Mouse (Mus musculus): ENCODE data around the gene Agmat. TPM values are rescaled to one million over a fixed set of nuclear protein-coding genes. Genes with fewer than 3 reads are reported as not detected.

Gene Agmat
- polyA plus RNA-seq, 2 experiments, result 11.2 to 18.7 TPM

GRCm38 (mm10) chr4:141752076-141752421, 5.6 kb downstream of the Agmat start:
- ATAC-seq (ENCODE audit: insufficient read depth) (peak; percentile 93), DNase-seq (ENCODE audit: low read depth in 3 of 3, low spot score in 3 of 3) (peak; percentile 82 to 87 (median 86))
- H3K4me3 ChIP-seq (ENCODE audit: insufficient read depth in 1 of 2, low read depth in 2 of 2, low read length in 2 of 2), result peak overlapping the region; percentile 39 to 54
- H3K4me1 ChIP-seq (replicated peaks; ENCODE audit: control insufficient read depth in 2 of 2, insufficient read depth in 2 of 2, low read length in 1 of 2), result peaks cover 23 to 43% of the 10 kb centered on the region in 2 experiments
- WGBS (ENCODE audit: insufficient replicate concordance), result 4% methylated on average over 4 of the region's 4 CpGs
- peak overlapping the region; percentile 100 for H3K27ac ChIP-seq
- peak; percentile 69 for TF ChIP-seq EP300 (IDR thresholded peaks at IDR 0.05; ENCODE audit: low read depth)
- TF ChIP-seq CTCF (IDR thresholded peaks at IDR 0.05; ENCODE audit: low read depth), result peak; percentile 64
- H3K9ac ChIP-seq (replicated peaks), result peak overlapping the region; percentile 61
- H3K4me2 ChIP-seq (ENCODE audit: low read depth), result peak overlapping the region; percentile 85
- no peaks in the 10 kb centered on the region for H3K36me3 ChIP-seq (replicated peaks; ENCODE audit: control insufficient read depth, insufficient read depth, low read depth)
- H3K27me3 ChIP-seq (ENCODE audit: control insufficient read depth, insufficient read depth, low read length), result no peaks in the 10 kb centered on the region
- no peaks in the 10 kb centered on the region for H3K9me3 ChIP-seq (ENCODE audit: control insufficient read depth, low read length)

- H3K27me3 ChIP-seq (ENCODE audit: control insufficient read depth, insufficient read depth, low read length), result no peaks in the 10 kb centered on the region
- H3K4me1 ChIP-seq (replicated peaks; ENCODE audit: control insufficient read depth in 2 of 2, insufficient read depth in 2 of 2, low read length in 1 of 2), result peaks cover 42 to 66% of the 10 kb centered on the region in 2 experiments
- no peak overlapping the region for H3K4me2 ChIP-seq (ENCODE audit: low read depth)
- ATAC-seq (ENCODE audit: insufficient read depth) (no peak), DNase-seq (ENCODE audit: low read depth in 3 of 3, low spot score in 3 of 3) (no peak)
- 87% methylated on average over 19 of the region's 19 CpGs for WGBS (ENCODE audit: insufficient replicate concordance)
- no peaks in the 10 kb centered on the region; the same call in 1 of the 2 replicates for H3K36me3 ChIP-seq (replicated peaks; ENCODE audit: control insufficient read depth, insufficient read depth, low read depth)
- H3K27ac ChIP-seq, result peak overlapping the region; percentile 22
- no peak for TF ChIP-seq CTCF (IDR thresholded peaks at IDR 0.05; ENCODE audit: low read depth)
- no peak for TF ChIP-seq EP300 (IDR thresholded peaks at IDR 0.05; ENCODE audit: low read depth)
- H3K4me3 ChIP-seq (ENCODE audit: insufficient read depth in 1 of 2, low read depth in 2 of 2, low read length in 2 of 2), result no peak overlapping the region
- no peaks in the 10 kb centered on the region for H3K9me3 ChIP-seq (ENCODE audit: control insufficient read depth, low read length)
- no peak overlapping the region for H3K9ac ChIP-seq (replicated peaks)
These were observed 9.0 kb downstream of the Agmat start for GRCm38 (mm10) chr4:141755375-141755930.

GRCm38 (mm10) chr4:141757124-141757523, 10.7 kb downstream of the Agmat start:
- no peak for ATAC-seq (ENCODE audit: insufficient read depth)
- H3K4me1 ChIP-seq (replicated peaks; ENCODE audit: control insufficient read depth in 2 of 2, insufficient read depth in 2 of 2, low read length in 1 of 2), result peaks cover 27 to 51% of the 10 kb centered on the region in 2 experiments
- 89% methylated on average over 3 of the region's 3 CpGs for WGBS (ENCODE audit: insufficient replicate concordance)
- H3K36me3 ChIP-seq (replicated peaks; ENCODE audit: control insufficient read depth, insufficient read depth, low read depth), result peaks cover 3% of the 10 kb centered on the region; the same call in 1 of the 2 replicates
- H3K27me3 ChIP-seq (ENCODE audit: control insufficient read depth, insufficient read depth, low read length), result no peaks in the 10 kb centered on the region
- H3K4me2 ChIP-seq (ENCODE audit: low read depth), result no peak overlapping the region
- no peak overlapping the region for H3K9ac ChIP-seq (replicated peaks)
- TF ChIP-seq CTCF (IDR thresholded peaks at IDR 0.05; ENCODE audit: low read depth) (no peak), EP300 (IDR thresholded peaks at IDR 0.05; ENCODE audit: low read depth) (no peak)
- DNase-seq (ENCODE audit: low read depth in 3 of 3, low spot score in 3 of 3), result no peak
- peak overlapping the region; percentile 21; the same call in 1 of the 2 replicates for H3K27ac ChIP-seq
- no peak overlapping the region for H3K4me3 ChIP-seq (ENCODE audit: insufficient read depth in 1 of 2, low read depth in 2 of 2, low read length in 2 of 2)
- H3K9me3 ChIP-seq (ENCODE audit: control insufficient read depth, low read length), result no peaks in the 10 kb centered on the region

- H3K36me3 ChIP-seq (replicated peaks; ENCODE audit: control insufficient read depth, insufficient read depth, low read depth), result peaks cover 13% of the 10 kb centered on the region
- H3K4me1 ChIP-seq (replicated peaks; ENCODE audit: control insufficient read depth in 2 of 2, insufficient read depth in 2 of 2, low read length in 1 of 2), result peaks cover 19 to 40% of the 10 kb centered on the region in 2 experiments
- peak; percentile 76 for TF ChIP-seq EP300 (IDR thresholded peaks at IDR 0.05; ENCODE audit: low read depth)
- no peak for TF ChIP-seq CTCF (IDR thresholded peaks at IDR 0.05; ENCODE audit: low read depth)
- peak; percentile 65 to 70 (median 65) for DNase-seq (ENCODE audit: low read depth in 3 of 3, low spot score in 3 of 3)
- peak overlapping the region; percentile 75 for H3K27ac ChIP-seq
- ATAC-seq (ENCODE audit: insufficient read depth), result peak; percentile 89
- H3K4me2 ChIP-seq (ENCODE audit: low read depth), result peak overlapping the region; percentile 50
- H3K9ac ChIP-seq (replicated peaks), result peak overlapping the region; percentile 62
- no peaks in the 10 kb centered on the region for H3K9me3 ChIP-seq (ENCODE audit: control insufficient read depth, low read length)
- no peaks in the 10 kb centered on the region for H3K27me3 ChIP-seq (ENCODE audit: control insufficient read depth, insufficient read depth, low read length)
- WGBS (ENCODE audit: insufficient replicate concordance), result 33% methylated on average over 6 of the region's 6 CpGs
- H3K4me3 ChIP-seq (ENCODE audit: insufficient read depth in 1 of 2, low read depth in 2 of 2, low read length in 2 of 2), result no peak overlapping the region
These were observed 12.5 kb downstream of the Agmat start for GRCm38 (mm10) chr4:141758874-141759542.

GRCm38 (mm10) chr4:141760942-141761341, 14.5 kb downstream of the Agmat start:
- Histone ChIP-seq H3K4me3 (ENCODE audit: insufficient read depth in 1 of 2, low read depth in 2 of 2, low read length in 2 of 2) (no peak overlapping the region), H3K27me3 (ENCODE audit: control insufficient read depth, insufficient read depth, low read length) (no peaks in the 10 kb centered on the region), H3K9me3 (ENCODE audit: control insufficient read depth, low read length) (no peaks in the 10 kb centered on the region), H3K4me2 (ENCODE audit: low read depth) (no peak overlapping the region), H3K27ac (no peak overlapping the region), H3K4me1 (replicated peaks; ENCODE audit: control insufficient read depth in 2 of 2, insufficient read depth in 2 of 2, low read length in 1 of 2) (peaks cover 19 to 32% of the 10 kb centered on the region in 2 experiments), H3K36me3 (replicated peaks; ENCODE audit: control insufficient read depth, insufficient read depth, low read depth) (peaks cover 23% of the 10 kb centered on the region), H3K9ac (replicated peaks) (no peak overlapping the region)
- 78% methylated on average over 4 of the region's 4 CpGs for WGBS (ENCODE audit: insufficient replicate concordance)
- ATAC-seq (ENCODE audit: insufficient read depth) (no peak), DNase-seq (ENCODE audit: low read depth in 3 of 3, low spot score in 3 of 3) (no peak)
- no peak for TF ChIP-seq EP300 (IDR thresholded peaks at IDR 0.05; ENCODE audit: low read depth)
